ENCODE assay signal across 16 mouse cellular contexts in the genomic region with DNA sequence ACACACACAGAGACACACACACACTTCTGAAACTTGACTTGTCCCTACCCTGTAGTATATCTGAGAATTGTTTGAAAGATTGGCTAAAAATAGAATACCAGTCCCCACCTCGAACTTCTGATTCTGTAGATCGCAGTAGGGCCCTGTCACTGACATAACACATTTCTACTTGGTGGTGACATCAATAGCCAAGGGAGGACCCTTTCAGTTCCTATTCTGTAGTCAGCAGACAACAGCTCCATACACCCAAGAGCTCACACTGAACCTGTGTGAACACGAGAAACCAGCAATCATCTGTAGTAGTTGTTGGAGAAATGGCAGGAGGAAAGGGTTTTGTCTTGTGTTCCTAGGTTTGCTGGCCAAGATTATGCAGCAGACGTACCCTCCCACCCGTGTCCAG. TPM values are rescaled to one million over a fixed set of nuclear protein-coding genes. Genes with fewer than 3 reads are reported as not detected.
A peak's percentile ranks its signal among the peaks of the same experiment; 100 is the strongest.
DNase-seq lines count a peak whose midpoint lies in the region; ATAC-seq and TF ChIP-seq lines count a peak whose summit lies in the region.
"Had no signal": no experiment of that assay in that cellular context is flagged by ENCODE, and none has a peak within 500 bp of the region (broad histone marks: within the 10 kb centered on the region; RNA-seq: fewer than 3 reads in every experiment).

No protein-coding gene starts in this region.

- WGBS in heart, embryonic 12.5 days: 40% methylated on average over 5 of the region's 5 CpGs
- 38% methylated on average over 5 of the region's 5 CpGs for WGBS in heart, embryonic 16.5 days
- 55% methylated on average over 5 of the region's 5 CpGs for WGBS in heart, adult 2 months

- no peaks in the 10 kb centered on the region for H3K36me3 ChIP-seq in heart, embryonic 12.5 days
- H3K36me3 ChIP-seq in heart, embryonic 16.5 days (ENCODE audit: control insufficient read depth, insufficient read depth): no peaks in the 10 kb centered on the region
- no peaks in the 10 kb centered on the region for H3K36me3 ChIP-seq in heart, adult 2 months (ENCODE audit: control insufficient read depth, insufficient read depth, low read length)
- H3K36me3 ChIP-seq in CH12.LX (replicated peaks in 1 of 2; ENCODE audit: control insufficient read depth in 1 of 2, insufficient read depth in 1 of 2, low read length in 1 of 2): peaks cover 0 to 4% of the 10 kb centered on the region in 2 experiments
- peaks cover 0 to 31% of the 10 kb centered on the region in 2 experiments; a peak in 2 of 4 replicates for H3K36me3 ChIP-seq in MEL (ENCODE audit: control insufficient read depth in 1 of 2, insufficient read depth in 2 of 2, low read length in 2 of 2)
- H3K36me3 ChIP-seq: embryonic facial prominence, embryonic 12.5 days; forebrain, embryonic 15.5 days; hindbrain, embryonic 10.5 days; intestine, embryonic 15.5 days had no signal

- dilution Hi-C loops in CH12.LX (cut with MboI; ENCODE audit: extremely low pct_ligation_motif_present, extremely low pct_unique_long_range_greater_than_20kb, low sequenced_read_pairs): no loop called here

- no peak for TF ChIP-seq EP300 in heart, adult 2 months (IDR thresholded peaks at IDR 0.05; ENCODE audit: insufficient read depth, low read depth, low read length)
- TF ChIP-seq EP300 in CH12.LX (IDR thresholded peaks at IDR 0.05; ENCODE audit: low read length): 0 out of 2 replicates have a peak, but pooled peaks have one; percentile 18
- TF ChIP-seq EP300 in MEL (IDR thresholded peaks at IDR 0.05; ENCODE audit: low read depth in 1 of 2, low read length in 2 of 2): no peak

- peaks cover 30% of the 10 kb centered on the region for H3K4me1 ChIP-seq in heart, embryonic 12.5 days (replicated peaks)
- H3K4me1 ChIP-seq in heart, embryonic 16.5 days (ENCODE audit: control insufficient read depth, insufficient read depth, low read length): peaks cover 23% of the 10 kb centered on the region
- H3K4me1 ChIP-seq in heart, adult 2 months (ENCODE audit: control insufficient read depth, insufficient read depth, low read length): no peaks in the 10 kb centered on the region
- H3K4me1 ChIP-seq in CH12.LX (ENCODE audit: control insufficient read depth in 1 of 2, insufficient read depth in 2 of 2) (peaks cover 18 to 55% of the 10 kb centered on the region in 2 experiments), MEL (ENCODE audit: control insufficient read depth in 1 of 2, insufficient read depth in 2 of 2, low read length in 2 of 2) (peaks cover 21 to 29% of the 10 kb centered on the region in 2 experiments)
- H3K4me1 ChIP-seq: embryonic facial prominence, embryonic 12.5 days; forebrain, embryonic 15.5 days had no signal

- H3K79me2 ChIP-seq in heart, adult 2 months (replicated peaks; ENCODE audit: control insufficient read depth, insufficient read depth, low read length): no peaks in the 10 kb centered on the region
- H3K79me2 ChIP-seq in CH12.LX (replicated peaks; ENCODE audit: control insufficient read depth, extremely low read depth, insufficient read depth, poor library complexity, severe bottlenecking) (no peaks in the 10 kb centered on the region), MEL (ENCODE audit: control insufficient read depth, insufficient read depth, low read length, poor library complexity) (no peaks in the 10 kb centered on the region)

- H3K4me3 ChIP-seq in heart, embryonic 12.5 days: no peak overlapping the region
- no peak overlapping the region for H3K4me3 ChIP-seq in heart, embryonic 16.5 days (ENCODE audit: low read length)
- H3K4me3 ChIP-seq in heart, adult 2 months: no peak overlapping the region
- peak overlapping the region in 1 of 3 experiments; percentile 36 for H3K4me3 ChIP-seq in CH12.LX (replicated peaks in 1 of 3; ENCODE audit: low read depth in 2 of 3, low read length in 2 of 3, poor library complexity in 1 of 3)
- H3K4me3 ChIP-seq in MEL (ENCODE audit: control insufficient read depth in 1 of 2, insufficient read depth in 1 of 2, low read depth in 2 of 2, low read length in 2 of 2): no peak overlapping the region
- H3K4me3 ChIP-seq: embryonic facial prominence, embryonic 12.5 days; forebrain, embryonic 15.5 days; hindbrain, embryonic 10.5 days; intestine, embryonic 15.5 days had no signal

- H3K27me3 ChIP-seq in heart, embryonic 12.5 days (replicated peaks): no peaks in the 10 kb centered on the region
- no peaks in the 10 kb centered on the region for H3K27me3 ChIP-seq in heart, embryonic 16.5 days (ENCODE audit: control insufficient read depth, insufficient read depth, low read length)
- H3K27me3 ChIP-seq in heart, adult 2 months (ENCODE audit: control insufficient read depth, insufficient read depth, low read length): no peaks in the 10 kb centered on the region
- no peaks in the 10 kb centered on the region for H3K27me3 ChIP-seq in CH12.LX (replicated peaks)
- H3K27me3 ChIP-seq in MEL (ENCODE audit: control insufficient read depth in 1 of 2, insufficient read depth in 2 of 2, low read length in 2 of 2): no peaks in the 10 kb centered on the region
- H3K27me3 ChIP-seq: embryonic facial prominence, embryonic 12.5 days; forebrain, embryonic 15.5 days; intestine, embryonic 15.5 days had no signal

- in situ Hi-C loops in CH12.LX (cut with MboI; ENCODE audit: low pct_ligation_motif_present, low pct_unique_long_range_greater_than_20kb, low sequenced_read_pairs): no loop called here

- no peak for TF ChIP-seq POLR2A in heart, adult 2 months (IDR thresholded peaks at IDR 0.05; ENCODE audit: insufficient read depth, low read depth, low read length)
- peak; percentile 63 for TF ChIP-seq POLR2A in CH12.LX (IDR thresholded peaks at IDR 0.05; ENCODE audit: low read depth, low read length)
- no peak for TF ChIP-seq POLR2A in MEL (IDR thresholded peaks at IDR 0.05; ENCODE audit: control insufficient read depth in 1 of 2, insufficient read depth in 1 of 2, low read depth in 1 of 2, low read length in 2 of 2, poor library complexity in 1 of 2)

- no peaks in the 10 kb centered on the region for H3K9me3 ChIP-seq in heart, embryonic 12.5 days (replicated peaks)
- H3K9me3 ChIP-seq in heart, embryonic 16.5 days (replicated peaks; ENCODE audit: control insufficient read depth, low read length): no peaks in the 10 kb centered on the region
- H3K9me3 ChIP-seq in CH12.LX (replicated peaks; ENCODE audit: low read length) (no peaks in the 10 kb centered on the region), MEL (replicated peaks; ENCODE audit: insufficient read depth, low read length) (no peaks in the 10 kb centered on the region)
- H3K9me3 ChIP-seq: embryonic facial prominence, embryonic 12.5 days; forebrain, embryonic 15.5 days; G1E; hindbrain, embryonic 10.5 days; intestine, embryonic 15.5 days had no signal

- no peak for TF ChIP-seq RAD21 in CH12.LX (IDR thresholded peaks at IDR 0.05; ENCODE audit: low read depth, low read length)
- TF ChIP-seq RAD21 in MEL (IDR thresholded peaks at IDR 0.05; ENCODE audit: low read depth, low read length): no peak

- no peak overlapping the region for H3K9ac ChIP-seq in heart, embryonic 12.5 days
- H3K9ac ChIP-seq in heart, embryonic 16.5 days (ENCODE audit: low read length): no peak overlapping the region
- no peak overlapping the region for H3K9ac ChIP-seq in heart, adult 2 months (ENCODE audit: low read depth, low read length)
- H3K9ac ChIP-seq in CH12.LX (ENCODE audit: insufficient read depth, low read depth) (peak overlapping the region; percentile 72), MEL (ENCODE audit: control insufficient read depth, low read depth, low read length, poor library complexity, severe bottlenecking) (no peak overlapping the region)
- H3K9ac ChIP-seq: embryonic facial prominence, embryonic 12.5 days; forebrain, embryonic 15.5 days; hindbrain, embryonic 14.5 days; intestine, embryonic 15.5 days had no signal

- peak overlapping the region; percentile 76 for H3K27ac ChIP-seq in heart, embryonic 12.5 days (ENCODE audit: poor library complexity, severe bottlenecking)
- peak overlapping the region; percentile 59 for H3K27ac ChIP-seq in heart, embryonic 16.5 days (ENCODE audit: low read length)
- H3K27ac ChIP-seq in heart, adult 2 months: no peak overlapping the region
- H3K27ac ChIP-seq in CH12.LX (ENCODE audit: insufficient read depth, low read depth) (peak overlapping the region; percentile 97), MEL (ENCODE audit: control insufficient read depth, low read depth, low read length) (no peak overlapping the region)
- H3K27ac ChIP-seq: embryonic facial prominence, embryonic 12.5 days; forebrain, embryonic 15.5 days; hindbrain, embryonic 10.5 days; hindbrain, embryonic 14.5 days; intestine, embryonic 15.5 days had no signal

- H3K4me2 ChIP-seq in heart, embryonic 12.5 days: no peak overlapping the region
- H3K4me2 ChIP-seq in heart, embryonic 16.5 days (ENCODE audit: low read depth, low read length): no peak overlapping the region
- peak overlapping the region; percentile 74 for H3K4me2 ChIP-seq in CH12.LX (ENCODE audit: insufficient read depth, low read depth, poor library complexity, severe bottlenecking)
- H3K4me2 ChIP-seq: embryonic facial prominence, embryonic 12.5 days; forebrain, embryonic 15.5 days; hindbrain, embryonic 14.5 days; intestine, embryonic 15.5 days had no signal

- no peak for DNase-seq in heart, adult 9 months (ENCODE audit: low spot score in 2 of 2)
- no peak for DNase-seq in heart, adult 2 months
- DNase-seq in CH12.LX (ENCODE audit: extremely low read depth): peak; percentile 61
- DNase-seq in MEL (ENCODE audit: low read depth, low spot score): no peak
- DNase-seq: adrenal gland, postnatal 14 days; cerebellum, adult 11-12 months; cerebellum, adult 9-10 months; kidney, adult 18-20 months had no signal

- intact Hi-C loops in heart, adult 2 months (cut with DNase I): no loop called here

- TF ChIP-seq CTCF in heart, adult 2 months (IDR thresholded peaks at IDR 0.05): no peak
- TF ChIP-seq CTCF in CH12.LX (conservative IDR thresholded peaks at IDR 0.05 in 1 of 2, IDR thresholded peaks at IDR 0.05 in 1 of 2; ENCODE audit: low read depth in 2 of 2, low read length in 2 of 2) (no peak), MEL (IDR thresholded peaks at IDR 0.05 in 2 of 3, conservative IDR thresholded peaks at IDR 0.05 in 1 of 3; ENCODE audit: control insufficient read depth in 1 of 3, insufficient read depth in 1 of 3, low read depth in 2 of 3, low read length in 3 of 3, poor library complexity in 1 of 3, severe bottlenecking in 1 of 3) (no peak)

- 0 out of 2 replicates have a peak, but pooled peaks have one; percentile 42 for ATAC-seq in heart, embryonic 12.5 days (ENCODE audit: insufficient number of reproducible peaks, low FRiP score)
- no peak for ATAC-seq in heart, embryonic 16.5 days (replicated peaks; ENCODE audit: extremely low read depth, insufficient read depth, low FRiP score)
- ATAC-seq: forebrain, embryonic 15.5 days; intestine, embryonic 15.5 days had no signal

RNA-seq across cellular contexts. Expression of gene Carnmt1, which starts 15.6 kb away (rescaled TPM):
- polyA plus RNA-seq in heart, embryonic 12.5 days (2016; fragmentation: Nextera tagmentation; extraction: Ambion mirVana): 32.3 and 34.9 TPM in 2 replicates
- 23.3 and 25.5 TPM in 2 replicates for polyA plus RNA-seq in heart, embryonic 16.5 days (2015; fragmentation: Nextera tagmentation; extraction: Ambion mirVana)
- 10 to 100 TPM; 32.8 to 36.4 TPM for total RNA-seq in heart, adult 2 months (2021)
- 13.0 and 23.3 TPM in 2 replicates for polyA plus RNA-seq in heart, adult 2 months (2012; rRNA removed)
- total RNA-seq in CH12.LX (2012; rRNA removed) (17.6 and 29.3 TPM in 2 replicates), CH12.LX (2014; rRNA removed) (41.7 and 45.0 TPM in 2 replicates), MEL (2012; rRNA removed) (15.4 and 16.4 TPM in 2 replicates)
- polyA plus RNA-seq in CH12.LX (2012; ENCODE audit: insufficient read length, low read depth) (27.2 and 47.1 TPM in 2 replicates), MEL (2012; ENCODE audit: insufficient read depth in 1 of 2, insufficient read length in 2 of 2, low read depth in 1 of 2, low replicate concordance in 2 of 2, missing spikeins in 1 of 2) (10 to 100 TPM in 1 of 2 experiments, not detected in 1; 23.3 TPM)

RNA-seq across cellular contexts. Expression of gene Nmrk1, which starts 23.2 kb away (rescaled TPM):
- 5.7 and 6.3 TPM in 2 replicates for polyA plus RNA-seq in heart, embryonic 12.5 days (2016; fragmentation: Nextera tagmentation; extraction: Ambion mirVana)
- 8.0 and 8.3 TPM in 2 replicates for polyA plus RNA-seq in heart, embryonic 16.5 days (2015; fragmentation: Nextera tagmentation; extraction: Ambion mirVana)
- total RNA-seq in heart, adult 2 months (2021): 1 to 10 TPM; 2.3 to 2.5 TPM
- 5.4 and 9.7 TPM in 2 replicates for polyA plus RNA-seq in heart, adult 2 months (2012; rRNA removed)
- total RNA-seq in CH12.LX (2012; rRNA removed) (9.1 and 9.8 TPM in 2 replicates), CH12.LX (2014; rRNA removed) (10.1 and 10.2 TPM in 2 replicates), MEL (2012; rRNA removed) (22.5 and 25.1 TPM in 2 replicates)
- polyA plus RNA-seq in CH12.LX (2012; ENCODE audit: insufficient read length, low read depth) (7.5 and 9.7 TPM in 2 replicates), MEL (2012; ENCODE audit: insufficient read depth in 1 of 2, insufficient read length in 2 of 2, low read depth in 1 of 2, low replicate concordance in 2 of 2, missing spikeins in 1 of 2) (10 to 100 TPM in 1 of 2 experiments, not detected in 1; 18.5 TPM)

RNA-seq across cellular contexts. Expression of gene Ostf1, which starts 23.4 kb away (rescaled TPM):
- polyA plus RNA-seq in heart, embryonic 12.5 days (2016; fragmentation: Nextera tagmentation; extraction: Ambion mirVana): 59.5 and 60.4 TPM in 2 replicates
- polyA plus RNA-seq in heart, embryonic 16.5 days (2015; fragmentation: Nextera tagmentation; extraction: Ambion mirVana): 89.5 and 94.1 TPM in 2 replicates
- total RNA-seq in heart, adult 2 months (2021): 10 to 100 TPM; 35.3 to 37.6 TPM
- 29.5 and 31.5 TPM in 2 replicates for polyA plus RNA-seq in heart, adult 2 months (2012; rRNA removed)
- total RNA-seq in CH12.LX (2012; rRNA removed) (122 and 131 TPM in 2 replicates), CH12.LX (2014; rRNA removed) (175 and 188 TPM in 2 replicates), MEL (2012; rRNA removed) (152 and 162 TPM in 2 replicates)
- polyA plus RNA-seq in CH12.LX (2012; ENCODE audit: insufficient read length, low read depth) (110 and 125 TPM in 2 replicates), MEL (2012; ENCODE audit: insufficient read depth in 1 of 2, insufficient read length in 2 of 2, low read depth in 1 of 2, low replicate concordance in 2 of 2, missing spikeins in 1 of 2) (100 to 1,000 TPM in 1 of 2 experiments, not detected in 1; 117 TPM)

RNA-seq across cellular contexts. Expression of gene D030056L22Rik, which starts 58.0 kb away (rescaled TPM):
- polyA plus RNA-seq in heart, embryonic 12.5 days (2016; fragmentation: Nextera tagmentation; extraction: Ambion mirVana): 29.3 and 29.8 TPM in 2 replicates
- polyA plus RNA-seq in heart, embryonic 16.5 days (2015; fragmentation: Nextera tagmentation; extraction: Ambion mirVana): 26.8 and 27.9 TPM in 2 replicates
- 10 to 100 TPM; 10.9 to 11.1 TPM for total RNA-seq in heart, adult 2 months (2021)
- polyA plus RNA-seq in heart, adult 2 months (2012; rRNA removed): 4.7 and 7.4 TPM in 2 replicates
- total RNA-seq in CH12.LX (2012; rRNA removed) (20.6 and 24.1 TPM in 2 replicates), CH12.LX (2014; rRNA removed) (73.7 and 76.0 TPM in 2 replicates), MEL (2012; rRNA removed) (27.8 and 29.0 TPM in 2 replicates)
- polyA plus RNA-seq in CH12.LX (2012; ENCODE audit: insufficient read length, low read depth) (24.7 and 29.2 TPM in 2 replicates), MEL (2012; ENCODE audit: insufficient read depth in 1 of 2, insufficient read length in 2 of 2, low read depth in 1 of 2, low replicate concordance in 2 of 2, missing spikeins in 1 of 2) (10 to 100 TPM in 1 of 2 experiments, not detected in 1; 27.0 TPM)

Comparison
In these comparisons a context has a peak if more than half of its experiments do, and no peak if none do; other contexts are left out.
1. H3K27ac ChIP-seq: peak in heart, embryonic 12.5 days (single experiment), heart, embryonic 16.5 days (single experiment) and CH12.LX (single experiment); none in heart, adult 2 months (single experiment) and MEL (single experiment).